Mouse (Mus musculus): ENCODE data around the gene Tnik.

- no peak for TF ChIP-seq CTCF (IDR thresholded peaks at IDR 0.05; ENCODE audit: insufficient read depth, low read depth, low read length)
- no peak for TF ChIP-seq POLR2A (IDR thresholded peaks at IDR 0.05; ENCODE audit: insufficient read depth, low read depth, low read length)
These were observed 432.6 kb downstream of the Tnik start for GRCm38 (mm10) chr3:28695608-28696007.

Data from olfactory bulb, adult 2 months (tissue).